Mouse (Mus musculus) hindbrain, embryonic 16.5 days (tissue): ENCODE results near the gene Hip1r. TPM values are rescaled to one million over a fixed set of nuclear protein-coding genes. Genes with fewer than 3 reads are reported as not detected.

ENCODE experiments used
- ATAC-seq: fragments of 200-750 bp; cut with Nextera tagmentation; 2 replicates; pipeline ENCODE4 v1.8.0; 2017; ENCODE audit warnings: moderate TSS enrichment, moderate library complexity
- H3K27ac ChIP-seq: fragments of 300-500 bp; sonication (generic); 2 replicates; pipeline ENCODE4 v1.5.1; 2014; ENCODE audit warnings: low read depth, mild to moderate bottlenecking, control low read depth, low read length, moderate library complexity
- H3K27me3 ChIP-seq: fragments of 300-500 bp; sonication (generic); replicated peaks from 2 replicates; pipeline ENCODE4 v1.6.1; 2014; ENCODE audit warnings: low read length; ENCODE audit not compliant: control insufficient read depth, insufficient read depth
- H3K36me3 ChIP-seq: fragments of 300-500 bp; sonication (generic); 2 replicates; pipeline ENCODE4 v1.6.1; 2014; ENCODE audit warnings: mild to moderate bottlenecking, low read length, moderate library complexity, mixed read lengths; ENCODE audit not compliant: control insufficient read depth, insufficient read depth
- H3K4me1 ChIP-seq: fragments of 300-500 bp; sonication (generic); 2 replicates; pipeline ENCODE4 v1.6.1; 2014; ENCODE audit warnings: low read depth, low read length; ENCODE audit not compliant: control insufficient read depth, insufficient read depth
- H3K4me2 ChIP-seq: fragments of 300-500 bp; sonication (generic); 2 replicates; pipeline ENCODE4 v1.6.1; 2014; ENCODE audit warnings: mild to moderate bottlenecking, low read length, control low read depth, moderate library complexity
- H3K4me3 ChIP-seq: fragments of 300-500 bp; sonication (generic); 2 replicates; pipeline ENCODE4 v1.5.1; 2014; ENCODE audit warnings: mild to moderate bottlenecking, low read length, control low read depth, moderate library complexity
- H3K9ac ChIP-seq: fragments of 300-500 bp; sonication (generic); 2 replicates; pipeline ENCODE4 v1.6.1; 2014; ENCODE audit warnings: low read depth, mild to moderate bottlenecking, control low read depth, low read length, moderate library complexity
- H3K9me3 ChIP-seq: fragments of 300-500 bp; sonication (generic); 2 replicates; pipeline ENCODE4 v1.6.1; 2014; ENCODE audit warnings: mild to moderate bottlenecking, low read length, moderate library complexity; ENCODE audit not compliant: control insufficient read depth
- WGBS: fragments of 180-500 bp; shearing (Covaris S2); extraction: QIAGEN DNeasy Blood & Tissue Kit; methylation state at CpG from one replicate; pipeline ENCODE4 v1.1.7; 2014; 5-methylcytosine and 5-hydroxymethylcytosine counted together
- polyA plus RNA-seq: library from polyadenylated mRNA; unstranded; fragments of >200 nt; fragmentation: Nextera tagmentation; extraction: Ambion mirVana; gene quantifications from 2 replicates; pipeline ENCODE4 v1.2.1, GENCODE M21; 2015

Gene Hip1r
- polyA plus RNA-seq, 1 experiment from 2014 or later: 34.3 TPM

GRCm38 (mm10) chr5:123979221-123979979, 6.0 kb downstream of the Hip1r start:
- H3K27me3 ChIP-seq: no peaks in the 10 kb centered on the region; the same call in 1 of the 2 replicates
- 65% methylated on average over 18 of the region's 18 CpGs for WGBS
- 0 out of 2 replicates have a peak, but pooled peaks have one; percentile 10 for ATAC-seq

GRCm38 (mm10) chr5:123979980-123980369, 6.5 kb downstream of the Hip1r start:
- H3K27me3 ChIP-seq: no peaks in the 10 kb centered on the region; the same call in 1 of the 2 replicates
- H3K27ac ChIP-seq: no peak overlapping the region
- WGBS: 59% methylated on average over 4 of the region's 4 CpGs
- no peak for ATAC-seq
- H3K4me2 ChIP-seq: no peak overlapping the region
- H3K4me3 ChIP-seq: no peak overlapping the region
- no peaks in the 10 kb centered on the region for H3K36me3 ChIP-seq
- peaks cover 13% of the 10 kb centered on the region for H3K4me1 ChIP-seq
- H3K9me3 ChIP-seq: no peaks in the 10 kb centered on the region
- no peak overlapping the region for H3K9ac ChIP-seq

More at GRCm38 (mm10) chr5:123979221-123979979, 6.0 kb downstream of the Hip1r start:
- Histone ChIP-seq H3K27ac (no peak overlapping the region; the same call in 1 of the 2 replicates), H3K9me3 (no peaks in the 10 kb centered on the region), H3K4me2 (no peak overlapping the region), H3K4me3 (no peak overlapping the region), H3K4me1 (peaks cover 18% of the 10 kb centered on the region), H3K36me3 (no peaks in the 10 kb centered on the region), H3K9ac (no peak overlapping the region)

- Histone ChIP-seq H3K4me2 (no peak overlapping the region), H3K4me1 (peaks cover 6% of the 10 kb centered on the region), H3K4me3 (no peak overlapping the region), H3K27ac (no peak overlapping the region), H3K36me3 (no peaks in the 10 kb centered on the region), H3K9ac (no peak overlapping the region), H3K9me3 (no peaks in the 10 kb centered on the region), H3K27me3 (no peaks in the 10 kb centered on the region; the same call in 1 of the 2 replicates)
- 84% methylated on average over 9 of the region's 9 CpGs for WGBS
- no peak for ATAC-seq
Observed at GRCm38 (mm10) chr5:123980521-123981249, 7.3 kb downstream of the Hip1r start.

DNA sequence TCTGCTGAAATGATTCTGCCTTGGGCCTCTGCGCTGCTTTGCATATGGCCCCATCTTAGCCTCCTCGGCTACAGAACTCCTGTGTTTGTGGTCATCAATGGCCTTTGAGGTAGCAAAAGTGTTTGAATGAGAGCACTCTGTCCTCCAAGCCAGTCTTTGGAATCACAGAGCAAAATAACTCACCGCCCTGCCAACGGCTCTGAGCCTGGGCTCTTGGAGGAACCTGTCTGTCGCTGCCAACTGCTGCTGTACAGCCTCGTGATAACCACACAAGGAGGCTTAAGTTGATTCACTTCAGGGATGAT, 7.8 kb downstream of the Hip1r start:
- no peak overlapping the region for H3K4me2 ChIP-seq
- H3K4me3 ChIP-seq: no peak overlapping the region
- ATAC-seq: no peak
- WGBS: 78% methylated on average over 6 of the region's 6 CpGs
- no peak overlapping the region for H3K9ac ChIP-seq
- no peaks in the 10 kb centered on the region; the same call in 1 of the 2 replicates for H3K27me3 ChIP-seq
- no peak overlapping the region for H3K27ac ChIP-seq
- H3K36me3 ChIP-seq: no peaks in the 10 kb centered on the region
- H3K4me1 ChIP-seq: peaks cover 4% of the 10 kb centered on the region
- no peaks in the 10 kb centered on the region for H3K9me3 ChIP-seq

DNA sequence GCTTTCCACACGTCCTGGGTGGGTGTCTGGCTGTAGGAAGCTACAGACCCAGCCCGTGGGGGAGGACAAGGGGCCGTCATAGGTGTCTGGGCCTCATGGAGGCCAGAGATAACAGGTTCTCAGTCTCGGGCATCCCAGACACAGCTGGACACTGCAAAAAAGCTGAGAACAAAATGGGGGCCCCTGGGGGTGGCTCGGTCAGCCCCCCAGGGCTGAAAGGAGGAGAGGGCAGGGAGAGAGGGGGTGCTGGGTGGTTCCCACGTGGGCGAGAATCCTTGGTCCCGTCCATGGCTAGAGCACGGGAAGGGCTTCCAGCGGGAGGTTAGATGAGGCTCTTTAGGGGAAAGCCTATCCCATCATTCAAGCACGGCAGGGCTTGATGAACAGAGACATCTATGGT, 9.4 kb downstream of the Hip1r start:
- Histone ChIP-seq H3K9ac (no peak overlapping the region), H3K27ac (no peak overlapping the region), H3K9me3 (no peaks in the 10 kb centered on the region), H3K27me3 (no peaks in the 10 kb centered on the region; the same call in 1 of the 2 replicates), H3K36me3 (no peaks in the 10 kb centered on the region), H3K4me3 (no peak overlapping the region), H3K4me2 (no peak overlapping the region), H3K4me1 (peaks cover under 1% of the 10 kb centered on the region; the same call in 1 of the 2 replicates)
- 83% methylated on average over 11 of the region's 11 CpGs for WGBS
- ATAC-seq: no peak

DNA sequence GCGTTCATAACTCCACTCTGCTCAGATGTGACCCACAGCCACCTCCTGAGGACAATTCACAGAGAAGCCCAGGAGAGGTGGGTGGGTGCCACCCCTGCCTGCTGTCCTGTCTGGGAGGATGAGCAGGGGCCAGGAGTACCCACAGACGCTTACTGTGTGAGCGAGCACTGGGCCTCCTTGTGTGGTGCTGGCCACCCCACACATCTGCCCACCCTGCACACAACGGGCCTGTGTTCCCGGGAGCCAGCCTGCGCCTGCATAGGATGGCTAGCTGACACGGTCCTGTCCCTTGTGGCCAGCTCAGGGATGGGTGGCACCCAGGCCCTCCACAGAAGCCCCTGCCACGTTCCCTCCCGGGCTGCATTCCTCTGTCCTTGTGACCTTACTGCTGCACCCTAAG, 12.0 kb downstream of the Hip1r start:
- no peaks in the 10 kb centered on the region for H3K36me3 ChIP-seq
- no peak overlapping the region for H3K27ac ChIP-seq
- H3K9me3 ChIP-seq: no peaks in the 10 kb centered on the region
- peak; percentile 65 for ATAC-seq
- H3K4me1 ChIP-seq: peaks cover 7% of the 10 kb centered on the region
- no peak overlapping the region for H3K9ac ChIP-seq
- H3K27me3 ChIP-seq: no peaks in the 10 kb centered on the region; the same call in 1 of the 2 replicates
- WGBS: 79% methylated on average over 9 of the region's 9 CpGs
- H3K4me3 ChIP-seq: no peak overlapping the region
- H3K4me2 ChIP-seq: no peak overlapping the region

DNA sequence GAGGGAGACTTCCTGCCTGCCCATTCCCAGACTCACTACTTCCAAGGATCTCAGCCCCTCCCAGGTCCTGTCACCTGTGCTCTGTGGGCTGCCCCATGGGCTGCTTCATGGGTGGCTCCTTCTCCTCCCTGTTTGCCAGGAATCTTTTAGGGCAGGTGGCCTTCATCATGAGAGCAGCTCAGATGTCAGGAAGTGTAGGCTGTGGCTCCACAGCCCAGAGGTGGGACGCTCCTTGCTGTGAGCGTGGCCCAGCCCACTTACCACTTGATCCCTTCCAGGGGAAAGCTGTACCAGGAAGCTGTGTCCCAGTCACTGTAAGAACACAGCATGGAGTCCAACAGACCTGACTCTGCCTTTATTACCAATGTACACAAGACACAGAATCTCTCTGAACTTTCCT, 13.5 kb downstream of the Hip1r start:
- 95% methylated on average over 2 of the region's 2 CpGs for WGBS
- Histone ChIP-seq H3K27me3 (no peaks in the 10 kb centered on the region; the same call in 1 of the 2 replicates), H3K4me3 (no peak overlapping the region), H3K9me3 (no peaks in the 10 kb centered on the region), H3K4me1 (peaks cover 9% of the 10 kb centered on the region), H3K4me2 (no peak overlapping the region), H3K36me3 (0 out of 2 replicates have a peak, but pooled peaks cover 2% of the 10 kb centered on the region), H3K9ac (no peak overlapping the region), H3K27ac (no peak overlapping the region)
- ATAC-seq: no peak

GRCm38 (mm10) chr5:123987511-123987910, 14.1 kb downstream of the Hip1r start:
- Histone ChIP-seq H3K4me3 (no peak overlapping the region), H3K4me2 (no peak overlapping the region), H3K9ac (no peak overlapping the region), H3K27ac (no peak overlapping the region), H3K27me3 (no peaks in the 10 kb centered on the region; the same call in 1 of the 2 replicates), H3K36me3 (0 out of 2 replicates have a peak, but pooled peaks cover 2% of the 10 kb centered on the region), H3K9me3 (no peaks in the 10 kb centered on the region), H3K4me1 (peaks cover 11% of the 10 kb centered on the region)
- no peak for ATAC-seq
- WGBS: 68% methylated on average over 4 of the region's 4 CpGs
